Mouse (Mus musculus) heart, postnatal 0 days (tissue): Measurements from ENCODE around the gene Gm49601. TPM values are rescaled to one million over a fixed set of nuclear protein-coding genes. Genes with fewer than 3 reads are reported as not detected.

Experiments used
- ATAC-seq: fragments of 200-750 bp; cut with Nextera tagmentation; 2 replicates; pipeline ENCODE4 v1.8.0; 2017; ENCODE audit warnings: low read depth, moderate number of reproducible peaks, moderate library complexity; ENCODE audit not compliant: insufficient read depth
- DNase-seq: peaks from one replicate; pipeline ENCODE4 v3.0.0-alpha.2; 2016; ENCODE audit warnings: low spot score
- H3K27ac ChIP-seq: fragments of 300-500 bp; sonication (generic); 2 replicates; pipeline ENCODE4 v1.5.1; 2014; ENCODE audit warnings: low read depth, mild to moderate bottlenecking
- H3K27me3 ChIP-seq: fragments of 300-500 bp; sonication (generic); 2 replicates; pipeline ENCODE4 v1.6.1; 2014; ENCODE audit warnings: low read length, mixed read lengths; ENCODE audit not compliant: control insufficient read depth, insufficient read depth
- H3K36me3 ChIP-seq: fragments of 300-500 bp; sonication (generic); replicated peaks from 2 replicates; pipeline ENCODE4 v1.6.1; 2014; ENCODE audit warnings: low read length, mixed read lengths; ENCODE audit not compliant: control insufficient read depth, insufficient read depth
- H3K4me1 ChIP-seq: fragments of 300-500 bp; sonication (generic); 2 replicates; pipeline ENCODE4 v1.6.1; 2014; ENCODE audit warnings: antibody characterized with exemption; ENCODE audit not compliant: control insufficient read depth, insufficient read depth
- H3K4me2 ChIP-seq: fragments of 300-500 bp; sonication (generic); 2 replicates; pipeline ENCODE4 v1.6.1; 2014; ENCODE audit warnings: low read depth, mild to moderate bottlenecking, low read length, moderate library complexity
- H3K4me3 ChIP-seq: fragments of 300-500 bp; sonication (generic); 2 replicates; pipeline ENCODE4 v1.5.1; 2014; ENCODE audit warnings: low read depth, low read length
- H3K9ac ChIP-seq: fragments of 300-500 bp; sonication (generic); replicated peaks from 2 replicates; pipeline ENCODE4 v1.6.1; 2014; ENCODE audit warnings: low read depth, low read length, mixed read lengths
- H3K9me3 ChIP-seq: fragments of 300-500 bp; sonication (generic); replicated peaks from 2 replicates; pipeline ENCODE4 v1.6.1; 2016; ENCODE audit warnings: low read length; ENCODE audit not compliant: control insufficient read depth
- CTCF ChIP-seq: IDR thresholded peaks from 2 replicates; pipeline ENCODE4 v1.5.1; 2016; ENCODE audit warnings: antibody characterized with exemption, control low read depth, low read depth
- EP300 ChIP-seq: IDR thresholded peaks from 2 replicates; pipeline ENCODE4 v1.6.1; 2016; ENCODE audit warnings: antibody characterized with exemption, low read depth
- WGBS: fragments of 180-500 bp; shearing (Covaris S2); extraction: QIAGEN DNeasy Blood & Tissue Kit; methylation state at CpG from one replicate; pipeline ENCODE4 v1.1.7; 2014; 5-methylcytosine and 5-hydroxymethylcytosine counted together
- polyA plus RNA-seq: library from polyadenylated mRNA; unstranded; fragments of >200 nt; fragmentation: Nextera tagmentation; extraction: Ambion mirVana; gene quantifications from 2 replicates; pipeline ENCODE4 v1.2.1, GENCODE M21; 2015
- total RNA-seq: library from RNA; depleted of rRNA; stranded (reverse); fragments of >200 nt; gene quantifications from 2 replicates; pipeline ENCODE4 v1.2.3, GENCODE M21; 2014; ENCODE audit warnings: low replicate concordance

Gm49601 gene
- total and polyA plus RNA-seq, 2 experiments from 2014 or later: 0.34 TPM; not detected in 1

- ATAC-seq (no peak), DNase-seq (no peak)
- H3K27me3 ChIP-seq: peaks cover 84% of the 10 kb centered on the region
Observed at GRCm38 (mm10) chr16:18625097-18625496, 1.1 kb downstream of the Gm49601 start.

GRCm38 (mm10) chr16:18624641-18625040, 1.6 kb downstream of the Gm49601 start:
- H3K4me2 ChIP-seq: no peak overlapping the region
- H3K9me3 ChIP-seq: no peaks in the 10 kb centered on the region
- DNase-seq (no peak), ATAC-seq (no peak)
- H3K4me3 ChIP-seq: no peak overlapping the region
- H3K27ac ChIP-seq: no peak overlapping the region
- no peak for TF ChIP-seq EP300
- no peaks in the 10 kb centered on the region for H3K36me3 ChIP-seq
- WGBS: 40% methylated on average over 15 of the region's 15 CpGs
- H3K4me1 ChIP-seq: 0 out of 2 replicates have a peak, but pooled peaks cover 5% of the 10 kb centered on the region
- peaks cover 89% of the 10 kb centered on the region for H3K27me3 ChIP-seq
- H3K9ac ChIP-seq: no peak overlapping the region

More at GRCm38 (mm10) chr16:18625097-18625496, 1.1 kb downstream of the Gm49601 start:
- Histone ChIP-seq H3K9ac (no peak overlapping the region), H3K4me2 (no peak overlapping the region), H3K4me3 (no peak overlapping the region), H3K9me3 (no peaks in the 10 kb centered on the region), H3K36me3 (no peaks in the 10 kb centered on the region), H3K4me1 (0 out of 2 replicates have a peak, but pooled peaks cover 5% of the 10 kb centered on the region), H3K27ac (no peak overlapping the region)
- WGBS: 47% methylated on average over 14 of the region's 14 CpGs
- TF ChIP-seq CTCF (no peak), EP300 (no peak)

- DNase-seq: no peak
- no peak for ATAC-seq
- 46% methylated on average over 15 of the region's 15 CpGs for WGBS
- Histone ChIP-seq H3K4me2 (no peak overlapping the region), H3K36me3 (no peaks in the 10 kb centered on the region), H3K9ac (no peak overlapping the region), H3K4me3 (no peak overlapping the region), H3K27ac (no peak overlapping the region), H3K27me3 (peaks cover 96% of the 10 kb centered on the region), H3K9me3 (no peaks in the 10 kb centered on the region), H3K4me1 (0 out of 2 replicates have a peak, but pooled peaks cover 5% of the 10 kb centered on the region)
- TF ChIP-seq EP300: no peak
- no peak for TF ChIP-seq CTCF
Observed at GRCm38 (mm10) chr16:18623751-18624540, 2.3 kb downstream of the Gm49601 start.

- Histone ChIP-seq H3K27me3 (peaks cover 97% of the 10 kb centered on the region), H3K4me3 (no peak overlapping the region), H3K4me1 (0 out of 2 replicates have a peak, but pooled peaks cover 5% of the 10 kb centered on the region), H3K9ac (no peak overlapping the region), H3K27ac (no peak overlapping the region), H3K4me2 (no peak overlapping the region), H3K9me3 (no peaks in the 10 kb centered on the region), H3K36me3 (no peaks in the 10 kb centered on the region)
- no peak for DNase-seq
- WGBS: 40% methylated on average over 29 of the region's 29 CpGs
- TF ChIP-seq CTCF (no peak), EP300 (no peak)
- no peak for ATAC-seq
Observed at GRCm38 (mm10) chr16:18622916-18623750, 3.1 kb downstream of the Gm49601 start.

- WGBS: 19% methylated on average over 17 of the region's 17 CpGs
- Histone ChIP-seq H3K4me1 (0 out of 2 replicates have a peak, but pooled peaks cover 5% of the 10 kb centered on the region), H3K27me3 (peaks cover 94% of the 10 kb centered on the region), H3K9ac (no peak within 1 kb of the TSS), H3K27ac (no peak within 1 kb of the TSS), H3K36me3 (no peaks in the 10 kb centered on the region), H3K9me3 (no peaks in the 10 kb centered on the region), H3K4me2 (peak within 1 kb of the TSS; percentile 78), H3K4me3 (peak within 1 kb of the TSS; percentile 47)
- DNase-seq: no peak
- no peak for ATAC-seq
- TF ChIP-seq CTCF (no peak), EP300 (no peak)
Observed at GRCm38 (mm10) chr16:18622019-18622418, 4.2 kb downstream of the Gm49601 start, which contains the start of gene Gp1bb. TSS of gene Gp1bb (minus strand) at chr16:18622403.
